Mouse (Mus musculus) erythroblast, embryonic 14.5 days (primary cell): ENCODE data around the gene Mpc1.

Experiments used
- GATA1 ChIP-seq: IDR thresholded peaks from 2 replicates; pipeline ENCODE4 v1.6.1; 2012; ENCODE audit warnings: low read length, inconsistent platforms, mixed read lengths
- TAL1 ChIP-seq: IDR thresholded peaks from 3 replicates; pipeline ENCODE4 v1.6.1; 2012; ENCODE audit warnings: low read length, inconsistent platforms, mixed read lengths

DNA sequence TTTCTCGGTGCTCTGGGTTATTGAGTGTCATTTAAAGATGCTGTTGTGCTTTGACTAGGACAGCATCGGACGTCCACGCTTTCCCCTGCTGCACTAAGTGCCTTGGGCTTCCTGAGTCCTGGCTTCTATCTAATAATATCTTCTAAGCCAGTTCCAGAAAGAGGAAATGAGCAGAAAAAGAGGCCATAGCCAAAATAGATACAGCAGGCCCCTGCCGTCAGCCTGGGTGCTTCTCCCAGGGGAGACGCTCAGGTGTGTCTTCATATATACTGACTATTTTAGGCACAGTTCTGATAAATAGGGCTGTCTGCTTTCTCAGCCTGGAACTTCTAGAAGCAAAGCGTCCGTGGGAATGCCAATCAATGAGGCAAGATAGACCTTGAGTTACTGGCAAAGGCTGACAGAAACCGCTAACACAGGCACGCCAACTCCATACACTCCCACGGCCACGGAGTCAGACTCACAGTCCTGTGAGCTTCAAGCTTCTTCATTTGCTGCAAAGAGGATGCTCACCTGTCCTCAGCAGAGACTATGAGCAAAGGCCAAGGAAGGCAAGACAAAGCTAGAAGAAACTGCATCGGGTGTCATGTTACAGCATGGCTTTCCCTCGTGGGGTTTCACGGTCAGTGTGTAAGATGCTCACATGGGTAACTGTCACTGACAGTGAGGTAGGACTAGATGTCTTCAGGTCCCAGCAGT lies 44.5 kb upstream of the Mpc1 start:
- TF ChIP-seq TAL1: no peak
- TF ChIP-seq GATA1: no peak
